In the genomic region with DNA sequence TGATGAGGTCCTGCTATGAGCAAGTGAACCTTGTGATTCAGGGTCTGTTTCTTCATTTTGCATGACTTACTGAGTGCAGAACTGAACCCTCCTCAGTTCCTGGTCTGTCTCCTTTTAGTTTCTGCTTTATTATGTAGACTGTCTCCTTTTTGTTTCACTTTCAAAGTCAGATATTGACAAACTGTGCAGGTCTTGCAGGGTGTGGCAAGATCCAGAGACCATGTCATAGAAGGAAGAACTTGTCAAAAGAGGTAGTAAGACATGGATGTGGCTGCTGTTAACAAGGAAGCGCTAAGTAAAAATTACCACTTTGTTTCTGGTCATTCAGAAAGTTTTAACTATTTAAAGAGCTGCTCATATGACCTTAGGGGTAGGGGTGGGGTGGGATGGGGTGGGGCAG, we compare ENCODE assay signal across 16 mouse cellular contexts.
DNase-seq lines count a peak whose midpoint lies in the region; ATAC-seq and TF ChIP-seq lines count a peak whose summit lies in the region.
"Had no signal": no experiment of that assay in that cellular context is flagged by ENCODE, and none has a peak within 500 bp of the region (broad histone marks: within the 10 kb centered on the region; RNA-seq: fewer than 3 reads in every experiment).

No protein-coding gene starts in this region.

- H3K4me1 ChIP-seq in lung, postnatal 0 days (ENCODE audit: insufficient read depth, low read depth, low read length), result peaks cover 5% of the 10 kb centered on the region
- H3K4me1 ChIP-seq in kidney, adult 2 months (ENCODE audit: control insufficient read depth, insufficient read depth, low read length), result peaks cover 2% of the 10 kb centered on the region; the same call in 1 of the 2 replicates
- H3K4me1 ChIP-seq in hindbrain, embryonic 14.5 days (replicated peaks; ENCODE audit: control insufficient read depth, insufficient read depth, low read length), result no peaks in the 10 kb centered on the region
- H3K4me1 ChIP-seq: forebrain, embryonic 12.5 days; neural tube, embryonic 13.5 days had no signal

- H3K9me3 ChIP-seq in lung, postnatal 0 days (ENCODE audit: low read length), result no peaks in the 10 kb centered on the region
- no peaks in the 10 kb centered on the region for H3K9me3 ChIP-seq in hindbrain, embryonic 14.5 days (ENCODE audit: control insufficient read depth, low read length)
- H3K9me3 ChIP-seq: forebrain, embryonic 12.5 days; heart, embryonic 13.5 days; neural tube, embryonic 13.5 days had no signal

- TF ChIP-seq POLR2A in kidney, adult 2 months (IDR thresholded peaks at IDR 0.05; ENCODE audit: low read depth, low read length), result no peak

- no peak overlapping the region for H3K4me3 ChIP-seq in lung, postnatal 0 days (ENCODE audit: low read depth, low read length)
- H3K4me3 ChIP-seq in kidney, adult 2 months (ENCODE audit: insufficient read depth, low read depth, low read length), result no peak overlapping the region
- H3K4me3 ChIP-seq in hindbrain, embryonic 14.5 days (replicated peaks; ENCODE audit: low read length), result no peak overlapping the region
- H3K4me3 ChIP-seq: forebrain, embryonic 12.5 days; heart, embryonic 13.5 days; neural tube, embryonic 13.5 days had no signal

- DNase-seq in lung, postnatal 0 days (ENCODE audit: low spot score), result peak; percentile 61
- no peak for DNase-seq in lung, adult 18-20 months
- DNase-seq in CD4-positive, CD25-positive, alpha-beta regulatory T cell, adult 2 months (ENCODE audit: low read depth, low spot score), result peak; percentile 61
- DNase-seq in kidney, adult 2 months, result no peak
- DNase-seq in hindbrain, embryonic 14.5 days (ENCODE audit: low spot score), result no peak
- no peak for DNase-seq in gastrocnemius, postnatal 25 days
- DNase-seq: cerebellum, adult 9-11 months; embryo, embryonic 11 days; heart, postnatal 36 days; kidney, postnatal 10 days; lung, embryonic 14.5 days had no signal

- H3K36me3 ChIP-seq in lung, postnatal 0 days (ENCODE audit: insufficient read depth, low read length), result no peaks in the 10 kb centered on the region
- no peaks in the 10 kb centered on the region for H3K36me3 ChIP-seq in kidney, adult 2 months (ENCODE audit: control insufficient read depth, insufficient read depth, low read length)
- no peaks in the 10 kb centered on the region for H3K36me3 ChIP-seq in hindbrain, embryonic 14.5 days (replicated peaks; ENCODE audit: control insufficient read depth, insufficient read depth)
- H3K36me3 ChIP-seq: forebrain, embryonic 12.5 days; heart, embryonic 13.5 days; neural tube, embryonic 13.5 days had no signal

- no peak overlapping the region for H3K4me2 ChIP-seq in lung, postnatal 0 days (replicated peaks; ENCODE audit: low read depth, low read length)
- no peak overlapping the region for H3K4me2 ChIP-seq in hindbrain, embryonic 14.5 days (replicated peaks)
- H3K4me2 ChIP-seq: forebrain, embryonic 12.5 days; heart, embryonic 13.5 days; lung, embryonic 14.5 days; neural tube, embryonic 13.5 days had no signal

- H3K9ac ChIP-seq in lung, postnatal 0 days (replicated peaks; ENCODE audit: low read depth), result no peak overlapping the region
- no peak overlapping the region for H3K9ac ChIP-seq in hindbrain, embryonic 14.5 days
- H3K9ac ChIP-seq: forebrain, embryonic 12.5 days; heart, embryonic 13.5 days; lung, embryonic 14.5 days; neural tube, embryonic 13.5 days had no signal

- peak; percentile 13; the same call in 1 of the 2 replicates for ATAC-seq in lung, postnatal 0 days
- ATAC-seq in granulocyte monocyte progenitor cell, adult 5-6 weeks (replicated peaks; ENCODE audit: poor library complexity, severe bottlenecking), result peak; percentile 89
- ATAC-seq in monocyte, adult 5-6 weeks (replicated peaks; ENCODE audit: insufficient number of reproducible peaks, low FRiP score, low TSS enrichment, poor library complexity, severe bottlenecking), result peak; percentile 80
- ATAC-seq in hindbrain, embryonic 14.5 days (ENCODE audit: low FRiP score), result no peak

- no peaks in the 10 kb centered on the region for H3K27me3 ChIP-seq in lung, postnatal 0 days (replicated peaks; ENCODE audit: insufficient read depth, low read length)
- H3K27me3 ChIP-seq in kidney, adult 2 months (replicated peaks; ENCODE audit: control insufficient read depth, insufficient read depth, low read length), result no peaks in the 10 kb centered on the region
- H3K27me3 ChIP-seq in hindbrain, embryonic 14.5 days (ENCODE audit: control insufficient read depth, insufficient read depth, low read length), result no peaks in the 10 kb centered on the region
- H3K27me3 ChIP-seq: forebrain, embryonic 12.5 days; heart, embryonic 13.5 days; neural tube, embryonic 13.5 days had no signal

- WGBS in lung, postnatal 0 days, result 74% methylated on average over 1 of the region's 1 CpGs
- WGBS in kidney, adult 2 months, result 82% methylated on average over 1 of the region's 1 CpGs
- WGBS in hindbrain, embryonic 14.5 days, result 94% methylated on average over 1 of the region's 1 CpGs

- no peak overlapping the region for H3K27ac ChIP-seq in lung, postnatal 0 days (ENCODE audit: low read length)
- H3K27ac ChIP-seq in kidney, adult 2 months (ENCODE audit: insufficient read depth, low read depth, low read length), result no peak overlapping the region
- H3K27ac ChIP-seq in hindbrain, embryonic 14.5 days, result no peak overlapping the region
- H3K27ac ChIP-seq: forebrain, embryonic 12.5 days; heart, embryonic 13.5 days; neural tube, embryonic 13.5 days had no signal

- no peak for TF ChIP-seq CTCF in lung, postnatal 0 days (IDR thresholded peaks at IDR 0.05)
- no peak for TF ChIP-seq CTCF in kidney, adult 2 months (conservative IDR thresholded peaks at IDR 0.05; ENCODE audit: insufficient read depth, insufficient read length, low read depth, low read length)

- TF ChIP-seq EP300 in lung, postnatal 0 days (IDR thresholded peaks at IDR 0.05), result no peak

Comparison
In these comparisons a context has a peak if more than half of its experiments do, and no peak if none do; other contexts are left out.
1. DNase-seq: peak in lung, postnatal 0 days (single experiment) and CD4-positive, CD25-positive, alpha-beta regulatory T cell, adult 2 months (single experiment); none in lung, adult 18-20 months (0 of 2), kidney, adult 2 months (single experiment), hindbrain, embryonic 14.5 days (single experiment) and gastrocnemius, postnatal 25 days (single experiment).